Mouse (Mus musculus): ENCODE results near the gene Hoxd8.

Gene Hoxd8

GRCm38 (mm10) chr2:74736688-74737577 is 32.5 kb downstream of the Hoxd8 start:
- DNase-seq, result no peak

GRCm38 (mm10) chr2:74737578-74738070 is 33.2 kb downstream of the Hoxd8 start:
- no peak for DNase-seq

- peak in 1 of 2 experiments; percentile 46 for DNase-seq
Measured at GRCm38 (mm10) chr2:74738623-74739475, 34.4 kb downstream of the Hoxd8 start.

- no peak for DNase-seq
Measured at GRCm38 (mm10) chr2:74739476-74739800, 35.0 kb downstream of the Hoxd8 start.

GRCm38 (mm10) chr2:74739869-74740268 is 35.5 kb downstream of the Hoxd8 start:
- no peak for DNase-seq

- no peak for DNase-seq
Measured at GRCm38 (mm10) chr2:74740311-74741091, 36.1 kb downstream of the Hoxd8 start.

GRCm38 (mm10) chr2:74741252-74741978 is 37.0 kb downstream of the Hoxd8 start:
- DNase-seq, result no peak

GRCm38 (mm10) chr2:74741979-74742277 is 37.5 kb downstream of the Hoxd8 start:
- DNase-seq, result no peak

GRCm38 (mm10) chr2:74745540-74746297 is 41.3 kb downstream of the Hoxd8 start:
- no peak for DNase-seq

- no peak for DNase-seq
Measured at GRCm38 (mm10) chr2:74746298-74746921, 42.0 kb downstream of the Hoxd8 start.

GRCm38 (mm10) chr2:74747006-74747405 is 42.6 kb downstream of the Hoxd8 start:
- DNase-seq, result no peak

GRCm38 (mm10) chr2:74747661-74748141 is 43.3 kb downstream of the Hoxd8 start:
- DNase-seq, result no peak

GRCm38 (mm10) chr2:74748436-74748995 is 44.1 kb downstream of the Hoxd8 start:
- no peak for DNase-seq

- peak; percentile 38 to 41 for DNase-seq
Measured at GRCm38 (mm10) chr2:74749337-74750121, 45.1 kb downstream of the Hoxd8 start.

- no peak for DNase-seq
Measured at GRCm38 (mm10) chr2:74750731-74751250, 46.4 kb downstream of the Hoxd8 start.

GRCm38 (mm10) chr2:74751861-74752260 is 47.4 kb downstream of the Hoxd8 start:
- DNase-seq, result no peak

GRCm38 (mm10) chr2:74752431-74753174 is 48.2 kb downstream of the Hoxd8 start:
- DNase-seq, result no peak

- DNase-seq, result no peak
Measured at GRCm38 (mm10) chr2:74753175-74753523, 48.7 kb downstream of the Hoxd8 start.

GRCm38 (mm10) chr2:74753711-74754110 is 49.3 kb downstream of the Hoxd8 start:
- no peak for DNase-seq
